Comparison of ENCODE assay signal across 38 mouse cellular contexts in the genomic region with DNA sequence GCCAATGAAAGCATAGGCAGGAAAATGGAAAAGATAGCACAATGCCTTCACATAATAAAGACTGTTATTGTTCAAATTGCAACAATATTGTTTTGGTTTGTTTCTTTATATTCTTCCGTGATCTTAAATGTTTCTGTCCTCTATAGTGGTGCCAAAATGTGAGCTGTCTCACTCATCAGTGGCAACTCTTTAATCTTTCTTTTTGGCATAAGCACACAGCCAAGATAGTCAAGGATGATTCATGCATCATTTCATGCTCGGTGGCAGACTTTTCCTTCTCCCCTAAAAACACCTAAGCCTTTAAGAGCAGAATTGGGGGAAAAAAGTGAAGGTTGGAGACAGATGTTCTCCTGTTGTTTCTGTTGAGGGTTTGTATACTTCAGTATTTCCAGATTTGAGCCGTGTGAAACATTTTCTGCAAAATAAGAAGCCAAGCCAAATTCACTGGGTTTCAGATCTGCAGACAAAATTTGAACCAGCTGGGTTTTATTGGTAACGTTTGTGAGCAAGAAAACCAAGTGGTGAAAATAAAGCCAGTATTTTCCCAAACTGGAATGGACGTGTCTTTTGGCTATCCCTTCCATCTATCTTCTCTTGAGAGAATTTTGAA. TPM values are rescaled to one million over a fixed set of nuclear protein-coding genes. Genes with fewer than 3 reads are reported as not detected.
DNase-seq lines count a peak whose midpoint lies in the region; ATAC-seq lines count a peak whose summit lies in the region.
"Had no signal": no experiment of that assay in that cellular context is flagged by ENCODE, and none has a peak within 500 bp of the region (broad histone marks: within the 10 kb centered on the region; RNA-seq: fewer than 3 reads in every experiment).

No protein-coding gene starts in this region.

- H3K4me1 ChIP-seq in lung, embryonic 16.5 days (replicated peaks; ENCODE audit: control insufficient read depth, insufficient read depth, low read length): no peaks in the 10 kb centered on the region
- H3K4me1 ChIP-seq in embryonic facial prominence, embryonic 15.5 days: no peaks in the 10 kb centered on the region
- H3K4me1 ChIP-seq in limb, embryonic 15.5 days: no peaks in the 10 kb centered on the region
- H3K4me1 ChIP-seq: forebrain, embryonic 13.5 days; heart, embryonic 13.5 days; kidney, embryonic 15.5 days; lung, embryonic 15.5 days; megakaryocyte, embryonic 14.5 days; midbrain, embryonic 12.5 days; neural tube, embryonic 13.5 days had no signal

- H3K9me3 ChIP-seq in lung, embryonic 16.5 days (ENCODE audit: control insufficient read depth, low read length): no peaks in the 10 kb centered on the region
- H3K9me3 ChIP-seq in embryonic facial prominence, embryonic 15.5 days (replicated peaks): no peaks in the 10 kb centered on the region
- H3K9me3 ChIP-seq in limb, embryonic 15.5 days: no peaks in the 10 kb centered on the region
- H3K9me3 ChIP-seq: forebrain, embryonic 13.5 days; heart, embryonic 13.5 days; kidney, embryonic 15.5 days; lung, embryonic 15.5 days; midbrain, embryonic 12.5 days; neural tube, embryonic 13.5 days had no signal

- no peak overlapping the region for H3K4me3 ChIP-seq in lung, embryonic 16.5 days (ENCODE audit: low read length)
- H3K4me3 ChIP-seq in embryonic facial prominence, embryonic 15.5 days (replicated peaks): no peak overlapping the region
- no peak overlapping the region for H3K4me3 ChIP-seq in limb, embryonic 15.5 days
- H3K4me3 ChIP-seq: forebrain, embryonic 13.5 days; gastrocnemius, adult 2 months; heart, embryonic 13.5 days; kidney, embryonic 15.5 days; lung, embryonic 15.5 days; megakaryocyte, embryonic 14.5 days; midbrain, embryonic 12.5 days; myocyte; neural tube, embryonic 13.5 days had no signal

- no peak for DNase-seq in lung, postnatal 10 days
- no peak for DNase-seq in spleen, adult 12 weeks (ENCODE audit: low spot score)
- DNase-seq in natural killer cell, adult 2 months (ENCODE audit: low spot score in 2 of 2): no peak
- DNase-seq: adrenal gland, adult 2 months; adrenal gland, postnatal 36 days; cerebellum, adult 2 months; cerebellum, postnatal 14 days; gastrocnemius, adult 2 months; gastrocnemius, postnatal 36 days; heart, adult 18-20 months; heart, postnatal 10 days; kidney, adult 11 months; kidney, postnatal 25 days; liver; lung, postnatal 4 days; thymus, adult 2 months; thymus, postnatal 4 days had no signal

- no peak overlapping the region for H3K9ac ChIP-seq in lung, embryonic 16.5 days (ENCODE audit: low read length)
- H3K9ac ChIP-seq in embryonic facial prominence, embryonic 15.5 days: no peak overlapping the region
- no peak overlapping the region for H3K9ac ChIP-seq in limb, embryonic 15.5 days
- H3K9ac ChIP-seq: forebrain, embryonic 13.5 days; heart, embryonic 13.5 days; hindbrain, embryonic 14.5 days; kidney, embryonic 15.5 days; liver, embryonic 14.5 days; lung, embryonic 15.5 days; midbrain, embryonic 12.5 days; neural tube, embryonic 13.5 days had no signal

- no peaks in the 10 kb centered on the region for H3K36me3 ChIP-seq in lung, embryonic 16.5 days (ENCODE audit: control insufficient read depth, insufficient read depth, low read length)
- no peaks in the 10 kb centered on the region for H3K36me3 ChIP-seq in embryonic facial prominence, embryonic 15.5 days
- no peaks in the 10 kb centered on the region for H3K36me3 ChIP-seq in limb, embryonic 15.5 days
- H3K36me3 ChIP-seq: heart, embryonic 13.5 days; kidney, embryonic 15.5 days; lung, embryonic 15.5 days; midbrain, embryonic 12.5 days; neural tube, embryonic 13.5 days had no signal

- WGBS in lung, embryonic 16.5 days: 42% methylated on average over 5 of the region's 5 CpGs
- 20% methylated on average over 5 of the region's 5 CpGs for WGBS in embryonic facial prominence, embryonic 15.5 days
- WGBS in limb, embryonic 15.5 days: 33% methylated on average over 5 of the region's 5 CpGs

- no peak overlapping the region for H3K27ac ChIP-seq in lung, embryonic 16.5 days (ENCODE audit: low read length)
- H3K27ac ChIP-seq in embryonic facial prominence, embryonic 15.5 days (replicated peaks): peak overlapping the region; percentile 68
- H3K27ac ChIP-seq in limb, embryonic 15.5 days: peak overlapping the region; percentile 54; the same call in 1 of the 2 replicates
- H3K27ac ChIP-seq: forebrain, embryonic 13.5 days; gastrocnemius, adult 2 months; heart, embryonic 13.5 days; hindbrain, embryonic 14.5 days; kidney, embryonic 15.5 days; liver, embryonic 14.5 days; lung, embryonic 15.5 days; midbrain, embryonic 12.5 days; neural tube, embryonic 13.5 days; stomach, postnatal 0 days had no signal

- H3K4me2 ChIP-seq in lung, embryonic 16.5 days (ENCODE audit: low read depth, low read length): no peak overlapping the region
- no peak overlapping the region for H3K4me2 ChIP-seq in embryonic facial prominence, embryonic 15.5 days (replicated peaks)
- no peak overlapping the region for H3K4me2 ChIP-seq in limb, embryonic 15.5 days
- H3K4me2 ChIP-seq: forebrain, embryonic 13.5 days; heart, embryonic 13.5 days; hindbrain, embryonic 14.5 days; kidney, embryonic 15.5 days; lung, embryonic 15.5 days; midbrain, embryonic 12.5 days; neural tube, embryonic 13.5 days had no signal

- no peaks in the 10 kb centered on the region for H3K27me3 ChIP-seq in lung, embryonic 16.5 days (ENCODE audit: control insufficient read depth, insufficient read depth, low read depth, low read length)
- H3K27me3 ChIP-seq in embryonic facial prominence, embryonic 15.5 days: no peaks in the 10 kb centered on the region
- H3K27me3 ChIP-seq in limb, embryonic 15.5 days: no peaks in the 10 kb centered on the region
- H3K27me3 ChIP-seq: CH12.LX; forebrain, embryonic 13.5 days; heart, embryonic 13.5 days; kidney, embryonic 15.5 days; lung, embryonic 15.5 days; megakaryocyte, embryonic 14.5 days; midbrain, embryonic 12.5 days; neural tube, embryonic 13.5 days had no signal

- ATAC-seq in lung, embryonic 16.5 days (ENCODE audit: low read depth): peak; percentile 56; the same call in 1 of the 2 replicates
- peak; percentile 51; the same call in 1 of the 2 replicates for ATAC-seq in embryonic facial prominence, embryonic 15.5 days (ENCODE audit: insufficient number of reproducible peaks, low FRiP score, low TSS enrichment, low read depth)
- 0 out of 2 replicates have a peak, but pooled peaks have one; percentile 63 for ATAC-seq in limb, embryonic 15.5 days (ENCODE audit: insufficient number of reproducible peaks, low FRiP score, low TSS enrichment, low read depth)
- ATAC-seq: activated CD4-positive, CD25-positive, alpha-beta regulatory T cell, adult 4 months; forebrain, embryonic 13.5 days; inflammation-experienced regulatory T-cells, adult 6 months had no signal

RNA-seq across cellular contexts. Expression of gene Gfral, which starts 40.7 kb away (rescaled TPM):
- polyA plus RNA-seq in lung, embryonic 16.5 days (2015; fragmentation: Nextera tagmentation; extraction: Ambion mirVana): not detected in 2 replicates
- polyA plus RNA-seq in embryonic facial prominence, embryonic 15.5 days (2015; fragmentation: Nextera tagmentation; extraction: Ambion mirVana): not detected in 2 replicates
- polyA plus RNA-seq in limb, embryonic 15.5 days (2015; fragmentation: Nextera tagmentation; extraction: Ambion mirVana): not detected in 2 replicates
- polyA plus RNA-seq: activated CD4-positive, CD25-positive, alpha-beta regulatory T cell, adult 4 months; adrenal gland, adult 2 months; C2C12; cerebellum, adult 2 months; cortical plate, adult 2 months; forebrain, embryonic 13.5 days; frontal cortex, adult 2 months; heart, embryonic 13.5 days; hindbrain, embryonic 14.5 days; inflammation-experienced regulatory T-cells, adult 6 months; kidney, embryonic 15.5 days; liver, embryonic 14.5 days; lung, embryonic 15.5 days; midbrain, embryonic 12.5 days; neural tube, embryonic 13.5 days; small intestine, adult 2 months; stomach, postnatal 0 days; thymus, adult 2 months had no signal
